Mouse (Mus musculus) mature B cell (primary cell): ENCODE results near the gene Cdnf.

Experiments used
- in situ Hi-C: fragments of 300-500 bp; cut with MboI; formaldehyde crosslinking; loops from 2 replicates; pipeline ENCODE4 v1.14.3; 2019

The Cdnf gene

DNA sequence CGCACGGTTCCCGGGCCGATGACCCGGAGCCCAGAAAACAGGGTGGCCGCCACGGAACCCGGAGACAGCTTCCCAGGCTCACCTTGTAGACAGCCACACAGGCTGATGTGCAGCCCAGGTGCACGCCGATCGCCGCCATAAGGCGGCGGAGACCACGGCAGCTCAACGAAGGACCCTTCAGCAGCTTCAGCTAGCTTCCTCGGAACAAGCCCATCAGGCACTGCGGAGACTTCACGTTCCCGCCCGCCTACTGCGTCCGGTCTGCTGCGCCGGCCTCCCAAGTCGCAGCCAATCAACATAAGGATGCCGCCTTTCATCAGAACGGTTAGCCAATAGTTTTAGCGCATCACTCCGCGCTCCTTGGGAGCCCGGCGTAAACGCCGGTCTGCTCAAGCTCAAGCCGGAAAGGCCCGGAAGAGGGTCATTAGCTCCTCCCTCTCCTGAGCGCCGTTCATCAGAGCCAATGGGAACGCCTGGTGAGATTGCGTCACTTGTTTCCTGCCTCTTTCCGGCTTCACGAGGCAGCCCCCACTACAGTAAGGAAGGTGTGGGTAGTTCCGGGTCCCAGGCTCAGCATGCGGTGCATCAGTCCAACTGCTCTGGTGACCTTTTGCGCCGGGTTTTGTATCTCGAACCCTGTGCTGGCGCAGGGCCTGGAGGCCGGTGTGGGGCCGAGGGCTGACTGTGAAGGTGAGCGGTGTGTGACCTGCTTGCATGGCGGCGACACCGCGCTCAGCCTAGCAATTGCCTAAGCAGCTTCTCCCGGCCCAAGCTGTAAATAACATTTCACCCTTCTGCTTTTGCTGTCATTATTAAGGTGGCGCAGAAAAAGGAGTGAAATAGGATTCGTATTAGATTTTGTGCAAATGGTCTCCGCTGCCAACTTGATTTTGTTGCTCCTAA is at the start of gene Cdnf, which contains the start of the genes Gm45902 and Hspa14:
Gene Cdnf (plus strand): TSS at position 479 of the 903 bp plus-strand sequence.
Gene Gm45902 (minus strand): TSS at position 239 of the 903 bp plus-strand sequence.
Gene Hspa14 (minus strand): TSS at position 263 of the 903 bp plus-strand sequence.
- in situ Hi-C loops, result no loop called here

DNA sequence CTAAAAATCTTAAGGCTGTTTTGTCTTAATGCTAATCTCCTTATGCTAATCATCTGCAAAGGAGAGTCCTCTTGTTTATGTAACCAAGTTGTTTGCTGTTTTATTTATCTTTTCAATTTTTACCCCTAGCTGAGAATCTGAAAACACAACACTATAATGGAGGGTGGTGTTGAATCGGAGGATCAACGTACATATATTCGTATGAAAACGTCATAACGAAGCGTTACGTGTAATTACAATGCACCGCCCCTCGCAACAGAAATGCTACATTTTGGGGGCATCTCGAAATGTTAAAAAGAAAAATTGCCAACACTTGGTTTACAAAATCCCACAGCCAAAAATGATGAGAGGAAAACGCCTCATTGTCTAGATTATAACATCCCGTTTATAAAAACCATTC is 38.9 kb upstream of the Cdnf start:
- in situ Hi-C loops, result no loop called here

DNA sequence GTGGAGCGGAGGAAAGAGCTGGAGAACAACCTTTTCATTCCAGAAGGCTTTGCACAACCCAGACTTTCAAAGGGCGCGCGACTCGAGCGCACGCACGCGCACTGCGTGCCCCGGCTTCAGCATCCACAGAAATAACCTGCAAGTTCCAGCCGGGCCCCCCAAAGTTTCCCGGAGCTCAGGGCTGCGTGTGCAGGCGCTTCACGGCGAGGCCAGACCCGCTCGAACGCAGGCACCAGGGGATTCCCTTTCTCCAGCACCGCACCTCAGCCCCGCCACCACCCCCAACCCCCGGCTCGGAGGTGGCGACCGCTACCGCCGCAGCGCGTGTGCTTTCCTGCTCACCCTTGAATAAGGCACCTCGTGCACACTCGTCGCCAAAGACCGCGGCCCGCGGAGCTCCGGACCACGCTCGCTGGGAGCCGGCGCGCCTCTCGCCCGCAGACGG is 38.4 kb upstream of the Cdnf start:
- in situ Hi-C loops, result no loop called here

DNA sequence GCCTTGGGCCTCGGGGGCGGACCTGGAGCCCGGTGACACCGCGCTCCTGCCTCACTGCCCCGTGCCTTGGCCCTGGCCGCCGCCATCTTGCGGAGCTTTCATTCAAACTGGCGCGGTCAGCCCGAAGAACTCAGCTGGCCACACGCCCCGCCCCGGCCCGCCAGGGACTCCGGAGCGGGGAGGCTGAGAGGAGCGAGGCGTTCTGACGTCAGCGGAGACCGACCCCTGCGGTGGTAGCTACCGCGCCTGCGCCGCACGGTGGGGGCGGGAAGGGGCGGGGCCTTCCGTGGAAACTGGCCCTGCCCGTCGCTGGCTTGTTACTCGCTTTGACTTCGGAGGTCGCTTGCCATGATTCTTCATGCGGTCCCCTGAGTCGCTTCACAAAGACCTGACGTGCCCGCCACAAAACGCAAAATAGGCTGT is 38.0 kb upstream of the Cdnf start, which contains the start of gene Suv39h2:
Gene Suv39h2 (minus strand): TSS at position 171 of the 423 bp plus-strand sequence.
- in situ Hi-C loops, result no loop called here

DNA sequence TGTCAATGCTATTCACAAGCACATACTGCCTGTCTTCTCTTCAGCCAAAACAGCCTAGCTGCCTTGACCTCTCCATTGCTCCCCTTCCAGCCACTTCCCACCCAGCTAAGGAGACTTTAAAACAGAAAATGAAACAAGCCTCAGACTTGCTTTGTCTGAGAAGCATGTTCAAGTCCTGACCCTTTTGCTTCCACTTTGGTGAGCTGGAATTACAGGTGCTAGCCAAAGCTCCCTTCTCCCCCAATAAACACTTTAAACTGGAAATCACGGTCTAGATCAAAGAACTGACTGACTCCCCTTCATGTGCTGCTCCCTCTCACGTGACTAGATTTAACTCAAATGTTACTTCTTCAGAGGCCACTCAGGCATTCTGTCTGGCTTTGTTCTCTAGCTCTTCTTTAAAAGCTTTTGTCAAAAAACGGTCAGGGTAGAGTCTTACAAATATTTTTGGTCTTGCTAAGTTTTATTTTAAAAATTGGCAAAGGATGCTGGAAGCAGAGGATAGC is 37.0 kb upstream of the Cdnf start:
- in situ Hi-C loops, result no loop called here

DNA sequence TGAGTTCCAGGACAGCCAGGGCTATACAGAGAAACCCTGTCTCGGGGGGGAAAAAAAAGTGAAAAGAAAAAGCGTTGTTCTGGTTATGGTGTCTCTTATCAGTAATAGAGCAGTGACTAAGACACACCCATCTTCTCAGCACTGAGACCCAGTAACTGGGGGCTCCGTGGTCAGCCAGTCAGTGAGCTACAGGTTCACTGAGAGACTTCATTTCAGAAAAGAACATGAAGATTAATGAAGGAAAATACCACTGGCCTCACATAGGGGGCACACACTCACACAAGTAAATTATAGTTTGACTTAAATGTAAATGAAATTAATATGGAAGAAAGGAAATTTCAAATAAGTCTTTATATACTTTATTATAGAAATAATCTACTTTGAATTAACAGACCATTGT is 32.6 kb upstream of the Cdnf start:
- in situ Hi-C loops, result no loop called here

DNA sequence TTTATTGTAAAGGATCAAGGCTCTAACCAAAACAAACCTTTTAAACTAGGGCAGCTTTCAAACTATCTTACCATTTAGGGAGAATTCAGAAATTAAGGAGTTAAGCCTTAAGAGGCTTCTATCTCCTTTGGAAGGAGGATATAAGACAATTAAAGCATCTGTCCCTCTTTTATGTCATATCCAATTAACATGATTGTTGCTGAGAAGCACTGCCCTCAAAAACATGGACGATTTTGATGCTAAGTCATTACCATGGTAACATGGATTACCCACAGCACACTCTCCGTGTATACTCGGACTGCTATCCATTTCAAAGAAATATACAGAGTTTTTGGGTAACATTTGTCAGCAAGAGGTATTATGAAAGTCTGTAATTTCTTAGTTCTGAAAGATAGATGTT is 23.0 kb upstream of the Cdnf start:
- in situ Hi-C loops, result no loop called here

DNA sequence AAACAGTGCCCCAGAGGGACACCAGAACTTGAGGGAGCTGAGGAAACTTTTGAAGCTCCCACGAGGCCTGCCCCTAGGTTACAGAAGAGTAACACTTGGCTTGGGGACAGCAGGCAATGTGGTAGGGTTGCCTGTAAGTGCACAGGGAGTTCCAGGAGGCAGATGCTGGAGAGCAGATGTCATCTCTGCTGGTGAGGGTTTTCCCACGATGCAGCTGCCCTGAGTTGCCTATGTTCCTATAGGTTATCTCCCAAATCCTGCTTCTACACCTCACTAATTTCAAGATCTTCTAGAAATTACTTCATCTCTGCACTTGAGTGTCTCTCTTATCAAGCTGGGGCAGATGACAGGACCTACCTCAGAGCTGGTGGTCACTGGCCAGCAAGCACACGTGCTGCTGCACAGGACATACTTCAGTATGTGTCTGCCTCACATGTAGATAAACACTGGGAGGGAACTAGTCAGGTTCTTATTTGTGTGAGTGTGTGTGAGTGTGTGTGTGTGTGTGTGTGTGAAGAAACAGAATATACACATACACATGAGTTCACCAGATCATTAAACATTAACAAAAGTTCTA is 18.9 kb upstream of the Cdnf start:
- in situ Hi-C loops, result no loop called here

DNA sequence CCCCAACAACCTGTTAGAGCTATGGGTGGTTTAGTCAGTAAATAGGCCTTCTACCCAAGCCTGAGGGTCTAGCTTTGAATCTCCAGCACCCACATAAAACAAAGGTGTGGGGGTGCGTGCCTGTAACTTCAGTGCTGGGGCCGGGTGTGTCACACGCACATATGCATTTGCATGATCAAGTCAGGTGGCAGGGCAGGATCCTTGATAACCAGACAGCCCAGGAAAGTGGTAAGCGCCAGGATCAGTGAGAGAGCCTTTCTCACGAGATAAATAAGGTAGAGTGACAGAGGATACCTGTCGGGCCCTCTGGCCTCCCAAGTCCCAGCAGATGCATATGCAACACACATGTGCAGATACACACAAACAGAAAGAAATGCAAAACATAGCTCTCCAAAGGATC is 13.3 kb upstream of the Cdnf start:
- in situ Hi-C loops, result no loop called here

DNA sequence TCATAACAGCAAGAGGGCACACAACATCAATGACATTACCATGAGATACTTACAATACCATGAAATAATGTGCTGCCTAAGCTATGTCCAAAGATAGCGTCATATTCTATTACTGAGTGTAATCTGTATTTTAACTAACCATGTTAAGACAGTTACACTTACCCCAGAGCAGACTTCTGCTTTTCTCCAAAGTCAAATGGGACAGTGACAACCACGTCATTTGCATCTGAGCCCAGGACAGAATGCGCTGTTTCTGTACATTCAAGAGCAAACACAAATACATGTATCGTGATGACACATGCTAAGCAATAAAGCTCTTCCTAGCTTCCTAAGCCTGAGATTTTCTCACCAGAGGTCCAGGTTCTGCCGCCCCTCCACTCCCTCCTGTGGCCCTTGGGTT is 11.9 kb upstream of the Cdnf start:
- in situ Hi-C loops, result no loop called here

DNA sequence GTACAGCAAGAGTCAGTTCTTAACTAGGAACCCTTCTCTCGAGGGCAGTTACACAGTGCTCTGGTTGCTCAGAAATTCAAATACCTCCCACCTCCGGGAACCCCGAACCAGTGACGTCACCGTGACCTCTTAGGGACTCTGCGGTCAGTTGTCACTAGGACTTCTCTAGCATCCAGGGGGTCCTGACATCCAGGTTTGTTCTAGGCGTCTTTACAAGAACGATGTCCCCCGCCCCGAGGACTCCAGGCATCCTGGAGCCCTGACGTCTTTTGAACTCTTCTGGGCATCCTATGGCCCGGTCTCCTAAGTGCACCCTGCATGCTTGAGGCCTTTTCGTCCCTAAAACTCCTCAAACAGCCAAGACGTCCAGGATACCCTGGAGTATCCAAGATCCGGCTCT is 754 bp upstream of the Cdnf start:
- in situ Hi-C loops, result no loop called here

DNA sequence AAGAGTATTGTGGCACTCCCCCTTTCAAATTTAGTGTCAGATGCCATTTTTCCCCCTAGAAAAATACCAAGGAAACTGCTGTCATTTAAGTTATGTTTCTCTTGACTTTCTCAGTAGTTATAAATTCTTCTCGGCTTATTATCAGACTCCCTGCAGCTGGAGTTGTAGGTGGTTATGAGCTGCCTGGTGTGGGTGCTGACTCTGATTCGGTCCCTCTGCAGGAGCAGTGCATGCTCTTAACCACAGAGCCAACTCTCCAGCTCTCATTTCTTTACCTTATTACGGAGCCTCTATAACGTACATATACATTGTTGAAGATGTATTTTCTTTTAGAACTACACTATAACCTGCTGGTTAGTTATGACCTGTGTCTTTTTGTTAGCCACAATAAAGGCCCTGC is 9.7 kb downstream of the Cdnf start:
- in situ Hi-C loops, result no loop called here

DNA sequence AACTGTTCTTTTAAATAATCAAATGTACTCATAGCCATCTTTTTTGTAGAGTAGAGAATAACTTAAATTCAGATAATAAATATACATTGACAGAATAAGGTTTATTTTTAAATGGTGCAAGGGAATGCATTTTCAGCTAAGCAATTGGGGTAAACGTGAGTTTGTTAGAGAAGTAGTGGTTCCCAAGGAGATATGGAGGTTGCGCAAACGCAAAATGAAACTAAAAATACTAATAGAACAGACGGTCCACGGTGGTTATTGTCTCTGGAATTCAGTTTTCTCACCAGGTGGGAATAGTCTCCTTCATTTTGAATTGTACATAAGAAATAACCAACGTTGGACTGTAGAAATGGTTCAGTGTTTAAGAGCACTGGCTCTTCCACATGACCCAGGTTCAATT is 13.5 kb downstream of the Cdnf start:
- in situ Hi-C loops, result loop anchor here (25.0 kb wide), 1 partner anchor 261 kb away; no protein-coding TSS in a partner anchor

DNA sequence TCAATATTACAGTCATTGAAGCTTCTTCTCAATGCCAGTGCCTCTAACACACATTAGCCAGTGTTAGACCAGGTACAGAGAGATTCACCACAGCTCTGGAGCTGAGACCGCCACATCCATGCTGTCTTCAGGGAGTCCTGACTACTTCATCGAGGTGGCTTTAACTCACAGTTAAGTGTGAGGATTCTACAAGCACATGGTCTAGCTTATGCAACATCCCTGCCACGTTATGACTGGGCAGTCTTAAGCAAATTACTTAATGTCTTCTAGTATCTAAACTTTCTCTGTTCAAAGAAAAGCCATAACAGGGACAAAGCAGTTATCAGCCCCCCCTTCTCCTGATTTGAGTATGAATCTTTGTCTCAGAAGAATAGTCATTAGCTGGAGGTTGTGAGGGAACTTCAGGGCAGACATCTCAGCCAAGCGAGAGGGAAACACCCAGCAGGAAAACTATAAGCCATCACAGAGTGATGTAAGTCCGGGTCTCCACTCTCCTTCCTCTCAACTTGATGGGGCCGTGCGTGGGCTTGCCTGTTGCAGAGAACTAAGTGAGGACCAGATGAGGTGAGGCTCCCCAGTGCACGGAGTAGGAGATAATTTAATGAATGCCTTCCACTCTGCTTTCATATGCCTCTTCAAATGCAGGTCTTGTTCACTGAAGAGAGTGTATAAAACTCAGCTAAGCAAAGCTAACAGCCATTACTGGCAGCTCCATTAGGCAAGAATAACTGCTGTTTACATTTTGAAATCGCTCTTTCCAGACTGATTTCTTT is 28.7 kb downstream of the Cdnf start:
- in situ Hi-C loops, result loop anchor here (25.0 kb wide), 1 partner anchor 246 kb away; no protein-coding TSS in a partner anchor

DNA sequence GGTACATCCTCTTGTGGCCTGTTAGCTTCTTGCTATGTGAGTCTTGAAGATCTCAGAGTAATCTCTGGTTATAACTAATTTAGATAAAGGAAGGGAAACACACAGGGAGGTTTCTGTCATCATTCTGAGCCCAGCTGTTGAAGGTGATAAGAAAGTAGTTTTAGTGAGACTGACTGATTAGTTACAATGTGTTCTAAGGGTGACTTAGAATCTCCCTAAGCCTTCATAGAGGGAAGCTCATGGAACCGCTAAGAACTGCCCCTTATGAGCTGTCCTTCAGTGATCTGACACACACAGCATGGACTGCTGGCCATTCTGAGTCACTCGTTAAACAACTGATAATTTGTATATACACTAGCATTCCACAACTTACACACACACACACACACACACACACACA is 33.2 kb downstream of the Cdnf start:
- in situ Hi-C loops, result loop anchor here (25.0 kb wide), 1 partner anchor 241 kb away; no protein-coding TSS in a partner anchor

DNA sequence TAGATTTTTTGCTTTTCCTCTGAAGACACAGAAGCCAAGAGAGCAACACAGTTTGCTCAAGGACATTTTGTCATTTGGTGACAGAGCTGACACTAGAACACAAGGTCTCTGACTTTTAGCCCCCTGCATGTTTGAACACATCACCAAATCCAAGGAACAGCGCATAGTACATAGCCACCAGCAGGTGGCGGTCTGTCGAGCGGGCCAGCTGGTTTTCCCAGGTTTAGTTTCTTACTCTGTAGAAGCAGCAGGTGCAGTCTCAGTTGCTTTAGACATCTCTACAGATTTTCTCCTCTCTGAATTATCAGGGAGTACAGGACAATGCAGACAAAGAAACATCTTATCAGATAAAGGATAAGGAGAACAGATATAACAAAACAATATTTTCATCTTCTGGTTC is 33.8 kb downstream of the Cdnf start:
- in situ Hi-C loops, result loop anchor here (25.0 kb wide), 1 partner anchor 241 kb away; no protein-coding TSS in a partner anchor

DNA sequence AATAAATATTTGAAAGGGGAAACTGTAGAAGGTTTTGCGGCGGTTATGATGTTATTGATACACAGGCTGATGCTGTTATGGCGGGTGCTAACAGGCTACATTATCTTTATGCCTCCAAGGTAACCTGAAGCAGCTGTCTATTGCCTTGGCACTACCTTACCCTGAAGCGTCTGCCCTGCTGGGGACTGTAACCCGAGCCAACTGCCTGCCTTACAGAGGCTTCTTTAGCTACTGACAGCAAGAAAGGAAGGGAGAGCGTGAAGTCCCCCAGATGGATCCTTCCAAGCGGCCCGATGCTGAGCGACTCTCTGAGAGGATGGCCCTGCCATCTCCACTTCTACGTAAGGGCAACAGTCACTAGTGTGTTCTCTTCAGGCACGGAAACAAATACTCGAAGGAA is 57.4 kb downstream of the Cdnf start, which contains the start of gene Fam107b:
Gene Fam107b (plus strand): TSS at position 303 of the 400 bp plus-strand sequence.
- in situ Hi-C loops, result no loop called here

DNA sequence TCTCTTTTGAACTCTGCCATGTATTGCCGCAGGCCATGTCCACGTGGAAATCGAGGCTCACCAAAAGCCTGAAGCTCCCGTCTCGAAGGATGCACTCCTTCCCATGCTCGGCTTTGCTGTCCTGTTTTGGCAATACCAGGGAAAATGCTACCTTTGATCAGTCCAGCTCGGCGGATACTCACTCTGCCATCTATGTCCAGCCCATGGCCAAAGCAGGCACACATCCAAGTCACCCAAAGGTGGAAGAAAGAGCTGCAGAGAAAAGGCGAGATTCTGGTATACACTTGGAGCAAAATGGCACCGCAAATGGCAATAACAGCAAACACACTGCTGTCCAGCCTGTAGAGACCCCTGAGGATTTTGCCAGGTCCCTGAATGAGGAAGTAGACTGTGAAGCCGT is 57.8 kb downstream of the Cdnf start:
- in situ Hi-C loops, result no loop called here

DNA sequence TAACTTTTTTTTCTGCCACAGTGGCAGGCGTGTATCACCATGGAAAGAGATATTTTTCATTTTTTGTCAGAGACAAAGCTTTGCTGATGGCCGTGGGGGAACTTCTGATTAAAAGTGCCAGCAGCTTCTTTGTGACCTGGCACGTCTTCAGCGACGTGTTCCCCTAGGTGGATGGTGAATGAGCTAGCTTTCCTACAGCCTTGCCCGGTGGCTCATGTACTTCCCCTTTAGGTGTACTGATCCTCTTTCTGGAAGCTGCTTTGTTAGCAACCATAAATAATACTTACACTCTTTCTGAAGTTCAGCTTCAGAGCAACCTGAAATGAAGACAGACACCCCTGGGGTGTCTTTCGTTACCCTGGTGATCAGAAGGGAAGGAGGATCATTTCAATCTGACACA is 61.1 kb downstream of the Cdnf start:
- in situ Hi-C loops, result no loop called here

DNA sequence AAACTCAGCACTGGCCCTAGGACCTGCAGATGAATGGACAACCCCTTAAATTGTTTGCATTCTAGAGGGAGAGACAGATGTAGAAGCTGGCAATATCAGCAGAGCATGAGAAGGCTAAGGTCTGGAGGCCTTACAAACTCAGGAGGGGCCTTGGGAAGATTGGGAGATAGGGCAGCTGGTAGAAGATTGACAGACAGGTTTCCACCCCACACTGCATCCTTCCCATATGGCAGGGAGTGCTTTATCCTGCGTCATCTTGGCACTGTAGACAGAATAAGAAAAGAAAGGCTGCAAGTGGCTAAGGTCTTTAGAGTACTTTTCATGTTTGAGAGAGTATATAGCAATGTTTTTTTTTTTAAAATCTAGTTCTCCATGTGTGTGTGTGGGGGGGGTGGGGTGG is 62.3 kb downstream of the Cdnf start:
- in situ Hi-C loops, result no loop called here
